Mouse (Mus musculus): Measurements from ENCODE around the gene Cldnd1. TPM values are rescaled to one million over a fixed set of nuclear protein-coding genes. Genes with fewer than 3 reads are reported as not detected.

The Cldnd1 gene
- polyA plus RNA-seq, 1 experiment from 2014 or later = 80.4 TPM

DNA sequence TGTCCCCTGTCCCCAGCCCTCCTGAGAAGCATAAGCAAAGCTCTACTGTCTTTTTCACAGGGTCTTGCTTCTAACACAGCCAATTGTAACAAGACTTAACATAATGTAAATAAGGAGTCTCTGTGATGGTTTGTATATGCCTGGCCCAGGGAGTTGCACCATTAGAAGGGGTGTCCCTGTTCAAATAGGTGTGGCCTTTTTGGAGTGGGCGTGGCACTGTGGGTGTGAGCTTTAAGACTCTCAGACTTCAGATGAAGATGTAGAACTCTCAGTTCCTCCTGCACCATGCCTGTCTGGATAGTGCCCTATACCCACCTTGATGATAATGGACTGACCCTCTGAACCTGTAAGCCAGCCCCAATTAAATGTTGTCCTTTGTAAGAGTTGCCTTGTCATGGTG is 11.1 kb downstream of the Cldnd1 start:
- WGBS = 92% methylated on average over 1 of the region's 1 CpGs
- DNase-seq (ENCODE audit: low spot score) = no peak
- Histone ChIP-seq H3K27ac (ENCODE audit: low read length) (no peak overlapping the region), H3K9me3 (ENCODE audit: low read length) (no peaks in the 10 kb centered on the region), H3K4me3 (ENCODE audit: low read depth, low read length) (no peak overlapping the region), H3K27me3 (replicated peaks; ENCODE audit: insufficient read depth, low read length) (no peaks in the 10 kb centered on the region), H3K4me2 (replicated peaks; ENCODE audit: low read depth, low read length) (no peak overlapping the region), H3K36me3 (ENCODE audit: insufficient read depth, low read length) (peaks cover 4% of the 10 kb centered on the region; the same call in 1 of the 2 replicates), H3K9ac (replicated peaks; ENCODE audit: low read depth) (no peak overlapping the region), H3K4me1 (ENCODE audit: insufficient read depth, low read depth, low read length) (no peaks in the 10 kb centered on the region)
- TF ChIP-seq CTCF (IDR thresholded peaks at IDR 0.05) = no peak
- TF ChIP-seq EP300 (IDR thresholded peaks at IDR 0.05) = no peak
- ATAC-seq = no peak

DNA sequence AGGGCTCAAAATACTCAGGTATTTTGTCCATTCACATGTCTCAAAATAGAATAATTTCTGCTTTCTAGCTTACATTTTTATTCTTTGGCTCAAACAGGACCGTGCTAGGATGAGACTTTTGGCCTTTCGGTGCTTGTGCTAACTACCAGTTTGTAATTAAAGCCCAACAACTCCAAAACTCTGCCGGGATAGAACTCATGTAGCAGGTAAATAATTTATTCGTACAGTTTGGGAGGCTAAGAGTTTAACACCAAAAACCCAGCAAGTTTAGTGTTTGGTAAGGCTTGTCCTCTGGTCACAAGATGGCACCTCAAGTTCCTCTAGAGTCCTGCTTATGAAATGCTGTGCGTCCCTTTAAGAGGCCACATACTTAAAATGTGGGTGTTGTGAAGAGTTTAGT is 13.0 kb downstream of the Cldnd1 start:
- no peak for TF ChIP-seq CTCF (IDR thresholded peaks at IDR 0.05)
- no peak for TF ChIP-seq EP300 (IDR thresholded peaks at IDR 0.05)

DNA sequence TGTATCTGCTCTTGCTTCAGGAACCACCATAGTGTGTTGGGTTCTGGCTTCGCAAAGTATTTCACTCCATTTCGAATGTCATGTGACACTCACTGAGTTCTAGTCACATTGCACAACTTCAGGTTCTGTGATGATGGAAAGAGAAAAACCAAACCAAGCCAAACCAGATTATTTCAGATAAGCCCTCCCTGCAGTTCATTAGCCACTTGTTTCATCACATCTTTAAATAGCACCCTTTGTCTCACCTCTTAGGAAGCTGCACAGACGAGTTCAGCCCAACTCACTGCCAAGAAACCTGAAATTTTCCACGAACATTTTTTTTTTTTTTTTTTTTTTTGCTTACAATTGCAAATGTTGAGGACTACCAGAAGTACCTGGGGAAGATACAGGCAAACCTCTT is 19.0 kb downstream of the Cldnd1 start:
- ATAC-seq = no peak
- no peak overlapping the region for H3K27ac ChIP-seq (ENCODE audit: low read length)

More for the DNA sequence above, 13.0 kb downstream of the Cldnd1 start:
- DNase-seq (ENCODE audit: low spot score) (no peak), ATAC-seq (no peak)
- Histone ChIP-seq H3K27me3 (replicated peaks; ENCODE audit: insufficient read depth, low read length) (no peaks in the 10 kb centered on the region), H3K4me3 (ENCODE audit: low read depth, low read length) (no peak overlapping the region), H3K4me2 (replicated peaks; ENCODE audit: low read depth, low read length) (no peak overlapping the region), H3K36me3 (ENCODE audit: insufficient read depth, low read length) (no peaks in the 10 kb centered on the region; the same call in 1 of the 2 replicates), H3K27ac (ENCODE audit: low read length) (no peak overlapping the region), H3K4me1 (ENCODE audit: insufficient read depth, low read depth, low read length) (no peaks in the 10 kb centered on the region), H3K9me3 (ENCODE audit: low read length) (no peaks in the 10 kb centered on the region), H3K9ac (replicated peaks; ENCODE audit: low read depth) (no peak overlapping the region)
- WGBS = 91% methylated on average over 5 of the region's 5 CpGs

DNA sequence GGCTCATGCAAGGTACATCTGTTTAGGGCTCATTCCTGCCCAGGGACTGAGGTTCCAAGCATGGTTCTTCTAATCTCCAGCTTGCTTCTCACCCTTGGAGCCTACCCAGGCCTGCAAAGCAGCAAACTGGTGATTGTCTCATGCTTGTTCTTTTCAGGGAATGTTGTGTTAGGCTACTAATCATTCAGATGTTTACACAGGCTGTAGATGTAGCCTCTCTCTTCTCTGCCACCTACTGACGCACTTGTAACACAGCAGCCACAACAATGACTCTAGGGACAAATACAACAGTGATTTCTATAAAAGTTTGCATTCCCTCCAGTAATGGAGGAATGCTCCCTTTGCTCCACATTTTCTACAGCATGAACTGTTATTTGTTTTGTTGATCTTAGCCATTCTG is 23.6 kb downstream of the Cldnd1 start:
- ATAC-seq = peak; percentile 35; the same call in 1 of the 2 replicates
- TF ChIP-seq CTCF (IDR thresholded peaks at IDR 0.05) (peak; percentile 73), EP300 (IDR thresholded peaks at IDR 0.05) (no peak)

More for the DNA sequence above, 19.0 kb downstream of the Cldnd1 start:
- H3K36me3 ChIP-seq (ENCODE audit: insufficient read depth, low read length) = no peaks in the 10 kb centered on the region
- no peaks in the 10 kb centered on the region for H3K27me3 ChIP-seq (replicated peaks; ENCODE audit: insufficient read depth, low read length)
- WGBS = 57% methylated on average over 4 of the region's 4 CpGs
- no peaks in the 10 kb centered on the region for H3K9me3 ChIP-seq (ENCODE audit: low read length)
- no peak for TF ChIP-seq EP300 (IDR thresholded peaks at IDR 0.05)
- no peak for TF ChIP-seq CTCF (IDR thresholded peaks at IDR 0.05)
- H3K4me1 ChIP-seq (ENCODE audit: insufficient read depth, low read depth, low read length) = no peaks in the 10 kb centered on the region
- no peak overlapping the region for H3K9ac ChIP-seq (replicated peaks; ENCODE audit: low read depth)
- no peak overlapping the region for H3K4me3 ChIP-seq (ENCODE audit: low read depth, low read length)
- no peak overlapping the region for H3K4me2 ChIP-seq (replicated peaks; ENCODE audit: low read depth, low read length)
- DNase-seq (ENCODE audit: low spot score) = no peak

DNA sequence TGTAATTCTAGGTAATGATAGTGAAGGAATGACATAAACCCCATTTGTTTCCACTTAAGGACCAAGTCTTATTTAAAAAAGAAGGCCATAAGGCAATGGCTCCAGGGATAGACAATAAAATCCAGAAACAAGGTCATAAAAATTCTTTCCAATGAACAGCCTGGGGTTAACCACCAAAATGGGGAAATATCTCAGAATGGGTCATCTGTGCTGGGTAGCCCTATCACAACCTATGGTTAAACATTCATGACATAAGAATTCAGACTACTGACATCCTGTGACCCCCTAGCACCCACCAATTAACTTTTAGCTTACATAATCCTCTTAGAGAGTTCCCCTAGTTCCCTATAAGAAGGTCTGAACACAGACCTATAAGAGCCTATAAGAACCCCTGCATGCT is 28.5 kb downstream of the Cldnd1 start:
- no peak overlapping the region for H3K9ac ChIP-seq (replicated peaks; ENCODE audit: low read depth)
- H3K9me3 ChIP-seq (ENCODE audit: low read length) = no peaks in the 10 kb centered on the region
- DNase-seq (ENCODE audit: low spot score) (no peak), ATAC-seq (no peak)
- no peak overlapping the region for H3K4me3 ChIP-seq (ENCODE audit: low read depth, low read length)
- TF ChIP-seq CTCF (IDR thresholded peaks at IDR 0.05) (no peak), EP300 (IDR thresholded peaks at IDR 0.05) (no peak)
- H3K27me3 ChIP-seq (replicated peaks; ENCODE audit: insufficient read depth, low read length) = no peaks in the 10 kb centered on the region
- no peak overlapping the region for H3K4me2 ChIP-seq (replicated peaks; ENCODE audit: low read depth, low read length)
- H3K36me3 ChIP-seq (ENCODE audit: insufficient read depth, low read length) = no peaks in the 10 kb centered on the region
- H3K27ac ChIP-seq (ENCODE audit: low read length) = no peak overlapping the region
- no peaks in the 10 kb centered on the region for H3K4me1 ChIP-seq (ENCODE audit: insufficient read depth, low read depth, low read length)

More for the DNA sequence above, 23.6 kb downstream of the Cldnd1 start:
- Histone ChIP-seq H3K27me3 (replicated peaks; ENCODE audit: insufficient read depth, low read length) (no peaks in the 10 kb centered on the region), H3K27ac (ENCODE audit: low read length) (no peak overlapping the region), H3K4me2 (replicated peaks; ENCODE audit: low read depth, low read length) (no peak overlapping the region), H3K4me1 (ENCODE audit: insufficient read depth, low read depth, low read length) (no peaks in the 10 kb centered on the region), H3K4me3 (ENCODE audit: low read depth, low read length) (no peak overlapping the region), H3K36me3 (ENCODE audit: insufficient read depth, low read length) (no peaks in the 10 kb centered on the region), H3K9ac (replicated peaks; ENCODE audit: low read depth) (no peak overlapping the region), H3K9me3 (ENCODE audit: low read length) (no peaks in the 10 kb centered on the region)
- peak; percentile 65 for DNase-seq (ENCODE audit: low spot score)
- 11% methylated on average over 1 of the region's 1 CpGs for WGBS

GRCm38 (mm10) chr16:58763076-58763475 is 35.4 kb downstream of the Cldnd1 start, which contains the start of gene Olfr172:
Gene Olfr172 (minus strand): TSS chr16:58763176.
- Histone ChIP-seq H3K4me3 (ENCODE audit: low read depth, low read length) (no peak within 1 kb of the TSS), H3K4me2 (replicated peaks; ENCODE audit: low read depth, low read length) (no peak within 1 kb of the TSS), H3K27ac (ENCODE audit: low read length) (no peak within 1 kb of the TSS), H3K9ac (replicated peaks; ENCODE audit: low read depth) (no peak within 1 kb of the TSS), H3K4me1 (ENCODE audit: insufficient read depth, low read depth, low read length) (no peaks in the 10 kb centered on the region), H3K27me3 (replicated peaks; ENCODE audit: insufficient read depth, low read length) (no peaks in the 10 kb centered on the region), H3K9me3 (ENCODE audit: low read length) (no peaks in the 10 kb centered on the region), H3K36me3 (ENCODE audit: insufficient read depth, low read length) (no peaks in the 10 kb centered on the region)
- DNase-seq (ENCODE audit: low spot score) = no peak
- TF ChIP-seq EP300 (IDR thresholded peaks at IDR 0.05) (no peak), CTCF (IDR thresholded peaks at IDR 0.05) (no peak)
- no peak for ATAC-seq
- WGBS = 78% methylated on average over 1 of the region's 1 CpGs

Small RNAs within 50 kb of the gene (microRNA-seq; reads per million reads assigned to microRNA genes)
- not detected for gene Gm27564

Other genes with a start within 250 kb of the Cldnd1 start
- gene St3gal6, start 203.7 kb upstream of the Cldnd1 start, polyA plus RNA-seq (2015; fragmentation: Nextera tagmentation; extraction: Ambion mirVana) = 52.3 and 56.0 TPM in 2 replicates
- gene Gm813, start 110.9 kb upstream of the Cldnd1 start, polyA plus RNA-seq (2015; fragmentation: Nextera tagmentation; extraction: Ambion mirVana) = not detected in 2 replicates
- not detected in 2 replicates for gene E330017A01Rik, start 89.2 kb upstream of the Cldnd1 start, polyA plus RNA-seq (2015; fragmentation: Nextera tagmentation; extraction: Ambion mirVana)
- 13.4 and 14.2 TPM in 2 replicates for gene Cpox, start 57.6 kb upstream of the Cldnd1 start, polyA plus RNA-seq (2015; fragmentation: Nextera tagmentation; extraction: Ambion mirVana)
- gene Gpr15, start 8.8 kb upstream of the Cldnd1 start, polyA plus RNA-seq (2015; fragmentation: Nextera tagmentation; extraction: Ambion mirVana) = 0.08 and 0.18 TPM in 2 replicates
- not detected in 2 replicates for gene Olfr172, start 35.3 kb downstream of the Cldnd1 start, polyA plus RNA-seq (2015; fragmentation: Nextera tagmentation; extraction: Ambion mirVana)
- gene Olfr173, start 72.4 kb downstream of the Cldnd1 start, polyA plus RNA-seq (2015; fragmentation: Nextera tagmentation; extraction: Ambion mirVana) = not detected in 2 replicates
- gene Olfr175-ps1, start 98.9 kb downstream of the Cldnd1 start, polyA plus RNA-seq (2015; fragmentation: Nextera tagmentation; extraction: Ambion mirVana) = not detected in 2 replicates
- not detected in 2 replicates for gene Olfr177, start 146.9 kb downstream of the Cldnd1 start, polyA plus RNA-seq (2015; fragmentation: Nextera tagmentation; extraction: Ambion mirVana)
- not detected in 2 replicates for gene Olfr178, start 164.2 kb downstream of the Cldnd1 start, polyA plus RNA-seq (2015; fragmentation: Nextera tagmentation; extraction: Ambion mirVana)
- gene Olfr181, start 200.8 kb downstream of the Cldnd1 start, polyA plus RNA-seq (2015; fragmentation: Nextera tagmentation; extraction: Ambion mirVana) = not detected in 2 replicates
- gene Olfr180, start 201.5 kb downstream of the Cldnd1 start, polyA plus RNA-seq (2015; fragmentation: Nextera tagmentation; extraction: Ambion mirVana) = not detected in 2 replicates